Mouse (Mus musculus): ENCODE results near the gene 6030458C11Rik. TPM values are rescaled to one million over a fixed set of nuclear protein-coding genes. Genes with fewer than 3 reads are reported as not detected.

6030458C11Rik gene
- 1 to 10 TPM; 5.3 to 6.1 TPM for total RNA-seq (2023)

GRCm38 (mm10) chr15:12824197-12824952, at the start of gene 6030458C11Rik, which contains the start of gene Drosha:
Gene 6030458C11Rik, minus strand, starts transcription at chr15:12824649.
Gene Drosha, plus strand, starts transcription at chr15:12824815.

Other genes starting within 250 kb of the 6030458C11Rik start
- 1 to 10 TPM in 1 of 2 experiments, under 1 TPM in 1; 0.67 to 1.2 TPM for gene Pdzd2, start 84.7 kb downstream of the 6030458C11Rik start, total RNA-seq (2023)
- gene Drosha, start 166 bp upstream of the 6030458C11Rik start, total RNA-seq (2023), result 10 to 100 TPM in 1 of 2 experiments, 1 to 10 TPM in 1; 9.8 to 12.6 TPM